In the genomic region with DNA sequence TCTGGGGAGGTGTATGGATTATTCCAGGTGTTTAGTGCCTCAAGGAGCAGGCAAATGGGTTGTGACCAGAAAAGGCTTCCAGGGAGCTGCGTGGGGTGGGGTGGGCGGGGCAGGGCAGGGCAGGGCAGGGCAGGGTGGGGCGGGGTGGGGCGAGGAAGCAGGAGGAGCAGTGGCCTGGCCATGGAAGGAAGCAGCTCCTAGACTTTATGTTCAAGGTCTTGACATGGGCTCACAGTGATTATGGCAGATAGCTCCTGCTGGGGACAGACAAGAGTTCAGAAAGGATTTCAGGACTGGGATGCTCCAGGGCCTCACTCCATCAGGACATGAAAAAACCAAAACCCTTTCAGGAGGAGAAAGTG, we compare ENCODE assay signal across 10 mouse cellular contexts. TPM values are rescaled to one million over a fixed set of nuclear protein-coding genes. Genes with fewer than 3 reads are reported as not detected.
DNase-seq lines count a peak whose midpoint lies in the region; ATAC-seq lines count a peak whose summit lies in the region.
"Not testable (repeated sequence)": the region's sequence is repeated elsewhere in the genome, so short reads cannot be mapped to it uniquely, and the experiment has no call there.
"Had no signal": no experiment of that assay in that cellular context is flagged by ENCODE, and none has a peak within 500 bp of the region (broad histone marks: within the 10 kb centered on the region; RNA-seq: fewer than 3 reads in every experiment).

No protein-coding gene starts in this region.

- H3K27me3 ChIP-seq in hindbrain, embryonic 14.5 days (ENCODE audit: control insufficient read depth, insufficient read depth, low read length); liver, embryonic 15.5 days; midbrain, embryonic 15.5 days (replicated peaks): not testable (repeated sequence)

- 90% methylated on average over 1 of the region's 4 CpGs for WGBS in hindbrain, embryonic 14.5 days
- 47% methylated on average over 2 of the region's 4 CpGs for WGBS in liver, embryonic 15.5 days (ENCODE audit: insufficient replicate concordance)
- 82% methylated on average over 2 of the region's 4 CpGs for WGBS in midbrain, embryonic 15.5 days

- not testable (repeated sequence) for H3K4me2 ChIP-seq in hindbrain, embryonic 14.5 days (replicated peaks); liver, embryonic 15.5 days; midbrain, embryonic 15.5 days

- H3K4me1 ChIP-seq in hindbrain, embryonic 14.5 days (replicated peaks; ENCODE audit: control insufficient read depth, insufficient read depth, low read length); liver, embryonic 15.5 days (replicated peaks); midbrain, embryonic 15.5 days: not testable (repeated sequence)

- not testable (repeated sequence) for H3K36me3 ChIP-seq in hindbrain, embryonic 14.5 days (replicated peaks; ENCODE audit: control insufficient read depth, insufficient read depth); liver, embryonic 15.5 days (replicated peaks); midbrain, embryonic 15.5 days (replicated peaks)

- ATAC-seq in hindbrain, embryonic 14.5 days (ENCODE audit: low FRiP score) = peak; percentile 70
- ATAC-seq in liver, embryonic 15.5 days (ENCODE audit: insufficient read depth) = peak; percentile 77
- peak; percentile 90 for ATAC-seq in midbrain, embryonic 15.5 days (replicated peaks)

- H3K4me3 ChIP-seq in hindbrain, embryonic 14.5 days (replicated peaks; ENCODE audit: low read length); liver, embryonic 15.5 days (replicated peaks); midbrain, embryonic 15.5 days: not testable (repeated sequence)

- not testable (repeated sequence) for H3K9me3 ChIP-seq in hindbrain, embryonic 14.5 days (ENCODE audit: control insufficient read depth, low read length); liver, embryonic 15.5 days (replicated peaks); midbrain, embryonic 15.5 days

- H3K27ac ChIP-seq in hindbrain, embryonic 14.5 days; liver, embryonic 15.5 days (replicated peaks); midbrain, embryonic 15.5 days: not testable (repeated sequence)

- peak; percentile 24 for DNase-seq in cerebellum, adult 9-11 months
- DNase-seq in gastrocnemius, postnatal 10 days = peak; percentile 12
- DNase-seq in hindbrain, embryonic 14.5 days (ENCODE audit: low spot score) = not testable (repeated sequence)
- DNase-seq in kidney, postnatal 25 days = peak; percentile 7 to 40
- DNase-seq in spleen, postnatal 10 days (ENCODE audit: low spot score in 2 of 2) = peak; percentile 24 to 32
- DNase-seq in urinary bladder, postnatal 25 days (ENCODE audit: low spot score) = peak; percentile 32

- not testable (repeated sequence) for H3K9ac ChIP-seq in hindbrain, embryonic 14.5 days; liver, embryonic 15.5 days; midbrain, embryonic 15.5 days

RNA-seq across cellular contexts. Expression of gene Gm21119, which starts 25.6 kb away (rescaled TPM):
- total RNA-seq in gastrocnemius, postnatal 10 days (2021) = under 1 TPM; 0.34 to 0.49 TPM
- 0.21 and 0.27 TPM in 2 replicates for polyA plus RNA-seq in hindbrain, embryonic 14.5 days (2014; fragmentation: Nextera tagmentation; extraction: Ambion mirVana)
- not detected in 2 replicates for polyA plus RNA-seq in liver, embryonic 15.5 days (2015; fragmentation: Nextera tagmentation; extraction: Ambion mirVana)
- polyA plus RNA-seq in midbrain, embryonic 15.5 days (2015; fragmentation: Nextera tagmentation; extraction: Ambion mirVana) = 0.31 and 0.40 TPM in 2 replicates
- total RNA-seq: CH12.LX had no signal
- polyA plus RNA-seq: activated CD4-positive, CD25-positive, alpha-beta regulatory T cell, adult 4 months had no signal
